Mouse (Mus musculus): ENCODE data around the gene Lce3b. TPM values are rescaled to one million over a fixed set of nuclear protein-coding genes. Genes with fewer than 3 reads are reported as not detected.

The Lce3b gene
- polyA plus RNA-seq (2016; fragmentation: Nextera tagmentation; extraction: Ambion mirVana) = not detected in 2 replicates

- no peaks in the 10 kb centered on the region for H3K4me1 ChIP-seq
- WGBS = 75% methylated on average over 2 of the region's 2 CpGs
- H3K27me3 ChIP-seq (ENCODE audit: poor library complexity, severe bottlenecking) = no peaks in the 10 kb centered on the region
- no peaks in the 10 kb centered on the region for H3K36me3 ChIP-seq (replicated peaks)
- H3K27ac ChIP-seq = no peak within 1 kb of the TSS
- H3K9me3 ChIP-seq = no peaks in the 10 kb centered on the region
- DNase-seq (ENCODE audit: extremely low spot score, low spot score) = no peak
- no peak within 1 kb of the TSS for H3K4me3 ChIP-seq
Measured at GRCm38 (mm10) chr3:92932679-92933078, at the start of gene Lce3b. Gene Lce3b, plus strand, starts transcription at chr3:92932979.

DNA sequence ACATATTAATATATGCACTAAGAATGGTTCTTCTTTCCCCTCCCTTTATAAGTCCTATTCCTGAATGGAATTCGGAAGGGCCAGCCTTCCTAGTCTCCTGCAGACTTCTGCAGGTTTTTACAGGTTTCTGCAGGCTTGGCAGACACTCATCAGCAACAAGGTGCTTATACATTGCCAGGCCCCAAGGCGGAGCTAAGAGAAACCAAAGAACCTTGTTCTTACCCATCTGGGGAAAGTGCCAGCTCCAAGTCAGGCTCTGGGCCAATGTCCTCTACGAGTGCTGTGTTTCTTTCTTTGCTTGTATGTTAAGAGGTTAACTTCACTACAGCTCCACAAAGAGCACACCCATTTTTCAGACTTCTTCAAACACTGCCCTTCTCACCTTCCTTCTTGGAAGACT lies 38.7 kb upstream of the Lce3b start:
- H3K36me3 ChIP-seq (replicated peaks) = no peaks in the 10 kb centered on the region
- DNase-seq (ENCODE audit: extremely low spot score, low spot score) = no peak

DNA sequence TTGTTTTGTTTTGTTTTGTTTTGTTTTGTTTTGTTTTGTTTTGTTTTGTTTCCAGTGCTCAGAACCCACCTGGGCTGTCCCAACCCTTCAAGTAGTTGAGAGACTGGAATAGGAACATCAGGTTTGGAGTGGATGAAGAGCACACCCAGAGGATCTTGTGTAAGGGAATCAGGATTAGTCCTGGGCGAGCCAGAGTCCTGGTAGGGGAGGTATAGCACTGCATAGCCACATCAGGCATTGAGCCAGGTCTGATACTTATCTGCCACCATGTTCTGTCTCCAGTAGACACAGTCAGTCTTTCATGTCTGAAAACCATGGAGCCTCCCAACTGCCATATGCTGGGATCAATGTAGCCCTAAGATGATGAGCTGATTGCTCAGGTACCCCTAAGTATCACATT lies 38.3 kb upstream of the Lce3b start:
- Histone ChIP-seq H3K4me1 (no peaks in the 10 kb centered on the region), H3K27ac (no peak overlapping the region), H3K36me3 (replicated peaks) (no peaks in the 10 kb centered on the region), H3K9me3 (no peaks in the 10 kb centered on the region), H3K4me3 (no peak overlapping the region), H3K27me3 (ENCODE audit: poor library complexity, severe bottlenecking) (no peaks in the 10 kb centered on the region)
- 86% methylated on average over 1 of the region's 1 CpGs for WGBS
- DNase-seq (ENCODE audit: extremely low spot score, low spot score) = no peak

More for the DNA sequence above, 38.7 kb upstream of the Lce3b start:
- Histone ChIP-seq H3K27ac (no peak overlapping the region), H3K27me3 (ENCODE audit: poor library complexity, severe bottlenecking) (no peaks in the 10 kb centered on the region), H3K4me1 (no peaks in the 10 kb centered on the region), H3K4me3 (no peak overlapping the region), H3K9me3 (no peaks in the 10 kb centered on the region)
- WGBS = 74% methylated on average over 3 of the region's 3 CpGs

DNA sequence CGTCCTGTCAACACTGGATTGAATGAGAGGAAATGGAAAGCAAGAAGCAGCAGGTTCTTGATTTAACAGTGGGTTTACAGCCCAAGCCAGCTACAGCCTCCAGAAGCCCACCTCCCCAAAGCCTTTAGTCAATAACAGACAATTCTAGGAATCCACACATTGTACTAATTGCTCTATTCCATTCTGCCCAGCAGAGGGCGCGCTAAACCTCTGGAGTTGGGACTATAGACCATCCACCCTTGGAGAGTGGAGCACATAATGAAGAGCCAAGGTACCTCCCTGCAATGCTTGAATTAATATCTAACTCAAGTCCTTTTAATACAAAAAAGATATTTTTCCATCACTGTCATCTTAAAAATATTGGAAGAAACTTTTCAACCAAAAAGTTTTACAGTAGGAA lies 29.8 kb upstream of the Lce3b start:
- Histone ChIP-seq H3K4me1 (no peaks in the 10 kb centered on the region), H3K27ac (no peak overlapping the region), H3K27me3 (ENCODE audit: poor library complexity, severe bottlenecking) (no peaks in the 10 kb centered on the region), H3K4me3 (no peak overlapping the region), H3K9me3 (no peaks in the 10 kb centered on the region), H3K36me3 (replicated peaks) (no peaks in the 10 kb centered on the region)
- 28% methylated on average over 3 of the region's 3 CpGs for WGBS
- DNase-seq (ENCODE audit: extremely low spot score, low spot score) = peak; percentile 20

- H3K36me3 ChIP-seq (replicated peaks) = no peaks in the 10 kb centered on the region
- no peaks in the 10 kb centered on the region for H3K4me1 ChIP-seq
- H3K27me3 ChIP-seq (ENCODE audit: poor library complexity, severe bottlenecking) = no peaks in the 10 kb centered on the region
- H3K9me3 ChIP-seq = no peaks in the 10 kb centered on the region
- H3K27ac ChIP-seq = no peak overlapping the region
- no peak overlapping the region for H3K4me3 ChIP-seq
- DNase-seq (ENCODE audit: extremely low spot score, low spot score) = no peak
- WGBS = 33% methylated on average over 4 of the region's 4 CpGs
Measured at GRCm38 (mm10) chr3:92903640-92904039, 29.1 kb upstream of the Lce3b start.

GRCm38 (mm10) chr3:92905182-92905581 lies 27.6 kb upstream of the Lce3b start:
- 66% methylated on average over 3 of the region's 3 CpGs for WGBS
- Histone ChIP-seq H3K27me3 (ENCODE audit: poor library complexity, severe bottlenecking) (no peaks in the 10 kb centered on the region), H3K36me3 (replicated peaks) (no peaks in the 10 kb centered on the region), H3K4me3 (no peak overlapping the region), H3K9me3 (no peaks in the 10 kb centered on the region), H3K27ac (no peak overlapping the region), H3K4me1 (no peaks in the 10 kb centered on the region)
- DNase-seq (ENCODE audit: extremely low spot score, low spot score) = no peak

DNA sequence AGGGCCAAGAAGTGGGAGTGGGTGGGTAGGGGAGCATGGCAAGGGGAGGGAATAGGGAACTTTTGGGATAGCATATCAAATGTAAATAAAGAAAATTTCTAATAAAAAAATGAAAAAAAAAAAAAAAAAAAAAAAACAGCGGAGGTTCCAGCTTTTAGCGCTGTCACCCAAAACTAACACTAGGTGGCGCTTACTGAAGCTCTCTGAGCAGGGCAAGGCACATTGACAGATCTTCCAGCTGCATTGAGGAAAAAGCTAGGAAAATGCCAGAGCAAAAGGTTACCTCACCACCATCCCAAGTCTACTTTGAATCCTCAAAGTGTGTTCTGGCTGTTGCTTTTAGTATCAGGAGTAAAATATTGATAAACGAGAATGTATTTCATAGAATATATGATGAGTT lies 25.2 kb upstream of the Lce3b start:
- no peak for DNase-seq (ENCODE audit: extremely low spot score, low spot score)
- Histone ChIP-seq H3K9me3 (no peaks in the 10 kb centered on the region), H3K36me3 (replicated peaks) (no peaks in the 10 kb centered on the region), H3K4me3 (no peak overlapping the region), H3K27ac (no peak overlapping the region), H3K27me3 (ENCODE audit: poor library complexity, severe bottlenecking) (no peaks in the 10 kb centered on the region), H3K4me1 (no peaks in the 10 kb centered on the region)
- WGBS = 27% methylated on average over 4 of the region's 4 CpGs

DNA sequence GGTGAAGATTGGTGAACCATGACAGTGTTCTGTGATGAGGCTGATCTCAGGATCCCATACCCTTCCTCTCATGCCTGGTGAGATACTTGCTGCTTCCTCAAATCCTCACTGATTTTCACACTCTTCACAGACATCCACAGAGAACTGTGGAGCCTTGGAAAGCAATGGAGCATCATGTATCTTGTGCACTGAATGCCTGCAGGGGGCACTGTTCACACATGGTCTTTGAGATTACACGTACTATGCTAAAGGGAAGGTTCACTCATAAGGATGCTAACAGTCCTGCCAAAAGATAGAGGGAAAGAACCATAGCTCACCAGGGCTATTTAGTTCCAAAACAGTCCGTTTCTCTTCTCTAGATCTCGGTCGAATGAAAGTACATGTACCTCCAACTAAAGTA lies 12.4 kb upstream of the Lce3b start:
- Histone ChIP-seq H3K27ac (no peak overlapping the region), H3K4me3 (no peak overlapping the region), H3K36me3 (replicated peaks) (no peaks in the 10 kb centered on the region), H3K4me1 (peaks cover 8% of the 10 kb centered on the region), H3K27me3 (ENCODE audit: poor library complexity, severe bottlenecking) (no peaks in the 10 kb centered on the region), H3K9me3 (no peaks in the 10 kb centered on the region)
- DNase-seq (ENCODE audit: extremely low spot score, low spot score) = no peak
- 60% methylated on average over 4 of the region's 4 CpGs for WGBS

GRCm38 (mm10) chr3:92926130-92926529 lies 6.6 kb upstream of the Lce3b start, which contains the start of gene Lce3a:
Gene Lce3a, minus strand, starts transcription at chr3:92926230.
- Histone ChIP-seq H3K36me3 (replicated peaks) (no peaks in the 10 kb centered on the region), H3K27ac (no peak within 1 kb of the TSS), H3K9me3 (no peaks in the 10 kb centered on the region), H3K27me3 (ENCODE audit: poor library complexity, severe bottlenecking) (no peaks in the 10 kb centered on the region), H3K4me1 (no peaks in the 10 kb centered on the region), H3K4me3 (no peak within 1 kb of the TSS)
- WGBS = 79% methylated on average over 2 of the region's 2 CpGs
- DNase-seq (ENCODE audit: extremely low spot score, low spot score) = no peak

- H3K27ac ChIP-seq = no peak within 1 kb of the TSS
- no peak for DNase-seq (ENCODE audit: extremely low spot score, low spot score)
- H3K36me3 ChIP-seq (replicated peaks) = no peaks in the 10 kb centered on the region
- WGBS = 88% methylated on average over 1 of the region's 1 CpGs
- no peaks in the 10 kb centered on the region for H3K9me3 ChIP-seq
- H3K27me3 ChIP-seq (ENCODE audit: poor library complexity, severe bottlenecking) = no peaks in the 10 kb centered on the region
- no peaks in the 10 kb centered on the region for H3K4me1 ChIP-seq
- no peak within 1 kb of the TSS for H3K4me3 ChIP-seq
Measured at GRCm38 (mm10) chr3:92944186-92944585, 11.4 kb downstream of the Lce3b start, which contains the start of gene Lce3c. Gene Lce3c, plus strand, starts transcription at chr3:92944486.

DNA sequence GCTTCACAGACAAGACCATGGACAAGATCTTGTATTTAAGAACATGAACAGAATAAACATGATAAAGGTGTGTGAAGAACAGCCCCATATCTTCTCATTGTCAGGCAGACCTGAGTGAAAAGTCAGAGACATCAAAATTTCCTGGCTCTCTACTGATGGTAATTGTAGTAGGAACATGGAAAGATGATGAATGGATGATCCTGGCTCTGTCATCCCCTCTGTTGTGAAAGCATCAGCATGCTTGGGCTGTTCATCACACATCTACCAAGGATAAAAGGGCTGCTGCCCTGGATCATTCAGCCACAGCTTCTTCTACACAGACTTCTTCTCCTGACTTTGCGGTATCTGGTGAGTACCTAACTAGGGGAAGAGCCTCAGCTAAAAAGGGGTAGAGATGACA lies 24.3 kb downstream of the Lce3b start, which contains the start of gene Lce3d:
Gene Lce3d (plus strand): TSS at position 301 of the 400 bp plus-strand sequence.
- WGBS = 93% methylated on average over 1 of the region's 1 CpGs
- H3K27me3 ChIP-seq (ENCODE audit: poor library complexity, severe bottlenecking) = no peaks in the 10 kb centered on the region
- no peak within 1 kb of the TSS for H3K4me3 ChIP-seq
- H3K9me3 ChIP-seq = no peaks in the 10 kb centered on the region
- no peaks in the 10 kb centered on the region for H3K4me1 ChIP-seq
- DNase-seq (ENCODE audit: extremely low spot score, low spot score) = no peak
- H3K27ac ChIP-seq = no peak within 1 kb of the TSS
- no peaks in the 10 kb centered on the region for H3K36me3 ChIP-seq (replicated peaks)

DNA sequence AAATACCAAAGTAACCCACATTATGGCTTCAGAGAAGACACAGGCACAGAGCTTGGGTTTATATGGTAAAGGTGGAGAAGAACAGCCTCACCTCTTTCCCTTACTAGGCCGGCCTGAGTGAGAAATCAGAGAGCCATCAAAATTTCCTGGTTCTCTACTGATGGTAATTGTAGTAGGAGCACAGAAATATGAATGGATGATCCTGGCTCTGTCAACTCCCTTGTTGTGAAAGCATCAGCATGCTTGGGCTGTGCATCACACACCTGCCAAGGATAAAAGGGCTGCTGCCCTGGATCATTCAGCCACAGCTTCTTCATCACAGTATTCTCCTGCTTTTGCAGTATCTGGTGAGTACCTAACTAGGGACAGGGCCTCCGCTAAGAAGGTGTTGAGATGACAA lies 34.0 kb downstream of the Lce3b start, which contains the start of gene Lce3e:
Gene Lce3e (plus strand): TSS at position 301 of the 400 bp plus-strand sequence.
- H3K9me3 ChIP-seq = no peaks in the 10 kb centered on the region
- 91% methylated on average over 2 of the region's 2 CpGs for WGBS
- H3K4me3 ChIP-seq = no peak within 1 kb of the TSS
- no peak within 1 kb of the TSS for H3K27ac ChIP-seq
- H3K4me1 ChIP-seq = no peaks in the 10 kb centered on the region
- no peaks in the 10 kb centered on the region for H3K27me3 ChIP-seq (ENCODE audit: poor library complexity, severe bottlenecking)
- no peak for DNase-seq (ENCODE audit: extremely low spot score, low spot score)
- H3K36me3 ChIP-seq (replicated peaks) = no peaks in the 10 kb centered on the region

- 78% methylated on average over 2 of the region's 2 CpGs for WGBS
- DNase-seq (ENCODE audit: extremely low spot score, low spot score) = no peak
- no peaks in the 10 kb centered on the region for H3K4me1 ChIP-seq
- H3K27ac ChIP-seq = no peak overlapping the region
- no peaks in the 10 kb centered on the region for H3K27me3 ChIP-seq (ENCODE audit: poor library complexity, severe bottlenecking)
- H3K36me3 ChIP-seq (replicated peaks) = no peaks in the 10 kb centered on the region
- H3K4me3 ChIP-seq = no peak overlapping the region
- no peaks in the 10 kb centered on the region for H3K9me3 ChIP-seq
Measured at GRCm38 (mm10) chr3:92978484-92978883, 45.7 kb downstream of the Lce3b start.
